ENCODE assay signal across 7 mouse cellular contexts in genomic region chr13:23543965-23544786, GRCm38 (mm10). TPM values are rescaled to one million over a fixed set of nuclear protein-coding genes. Genes with fewer than 3 reads are reported as not detected.
A peak's percentile ranks its signal among the peaks of the same experiment; 100 is the strongest.
DNase-seq lines count a peak whose midpoint lies in the region; ATAC-seq lines count a peak whose summit lies in the region.

Gene Hist1h3f (plus strand): TSS chr13:23544052.

- DNase-seq in adrenal gland, adult (ENCODE audit: inconsistent age in 2 of 2, low spot score in 1 of 2) = peak; percentile 81 to 97
- peak; percentile 54 to 71 for DNase-seq in cerebellum, postnatal 36 days
- DNase-seq in gastrocnemius, adult 18-20 months (ENCODE audit: low spot score) = peak; percentile 80
- DNase-seq in left cerebral cortex, adult 18-20 months (ENCODE audit: low spot score in 2 of 2) = peak; percentile 59 to 66
- DNase-seq in lung, postnatal 4 days = peak; percentile 78 to 80
- DNase-seq in right cerebral cortex, postnatal 25 days = peak; percentile 67

- H3K27me3 ChIP-seq in hindbrain, embryonic 16.5 days (replicated peaks; ENCODE audit: control insufficient read depth, insufficient read depth, low read length) = no peaks in the 10 kb centered on the region

- peak within 1 kb of the TSS; percentile 81 for H3K27ac ChIP-seq in hindbrain, embryonic 16.5 days (ENCODE audit: low read depth, low read length)

- H3K4me1 ChIP-seq in hindbrain, embryonic 16.5 days (ENCODE audit: control insufficient read depth, insufficient read depth, low read depth, low read length) = peaks cover 4% of the 10 kb centered on the region

- peak; percentile 97 for ATAC-seq in hindbrain, embryonic 16.5 days

- peak within 1 kb of the TSS; percentile 83 for H3K4me2 ChIP-seq in hindbrain, embryonic 16.5 days (ENCODE audit: low read length)

- peak within 1 kb of the TSS; percentile 64 for H3K9ac ChIP-seq in hindbrain, embryonic 16.5 days (ENCODE audit: low read depth, low read length)

- under 1% methylated on average over 21 of the region's 45 CpGs for WGBS in hindbrain, embryonic 16.5 days

- H3K4me3 ChIP-seq in hindbrain, embryonic 16.5 days (ENCODE audit: low read length) = peak within 1 kb of the TSS; percentile 47

- H3K9me3 ChIP-seq in hindbrain, embryonic 16.5 days (ENCODE audit: control insufficient read depth, low read length) = no peaks in the 10 kb centered on the region

- no peaks in the 10 kb centered on the region for H3K36me3 ChIP-seq in hindbrain, embryonic 16.5 days (ENCODE audit: control insufficient read depth, insufficient read depth, low read length)

RNA-seq across cellular contexts. Expression of gene Hist1h3f, which starts in this region (rescaled TPM):
- 1 to 10 TPM; 3.0 to 4.8 TPM for total RNA-seq in gastrocnemius, adult 18-20 months (2021)
- not detected in 2 replicates for polyA plus RNA-seq in hindbrain, embryonic 16.5 days (2015; fragmentation: Nextera tagmentation; extraction: Ambion mirVana)
- total RNA-seq in left cerebral cortex, adult 18-20 months (2021) = 10 to 100 TPM; 16.3 to 17.0 TPM

Comparison
In these comparisons a context has a peak if more than half of its experiments do, and no peak if none do; other contexts are left out.
1. Peak in every context shown above with its lines: DNase-seq, ATAC-seq, H3K4me3 ChIP-seq and H3K27ac ChIP-seq.
2. Peak in ATAC-seq, H3K4me3 ChIP-seq, H3K27ac ChIP-seq, H3K9ac ChIP-seq and H3K4me2 ChIP-seq in hindbrain, embryonic 16.5 days; RNA of the gene not detected or under 1 TPM.